Mouse (Mus musculus): ENCODE results near the gene Iffo2. TPM values are rescaled to one million over a fixed set of nuclear protein-coding genes. Genes with fewer than 3 reads are reported as not detected.
"Not testable (repeated sequence)": the region's sequence is repeated elsewhere in the genome, so short reads cannot be mapped to it uniquely, and the experiment has no call there.

Iffo2 gene
- 4.4 and 4.6 TPM in 2 replicates for polyA plus RNA-seq (2015; fragmentation: Nextera tagmentation; extraction: Ambion mirVana)

GRCm38 (mm10) chr4:139530248-139530647 lies at the start of gene Iffo2:
Gene Iffo2 (plus strand): TSS chr4:139530548.
- H3K27ac ChIP-seq; H3K36me3 ChIP-seq; ATAC-seq; H3K4me1 ChIP-seq (replicated peaks); H3K9me3 ChIP-seq; H3K9ac ChIP-seq (replicated peaks); H3K4me2 ChIP-seq (replicated peaks); H3K27me3 ChIP-seq; H3K4me3 ChIP-seq (replicated peaks): not testable (repeated sequence)
- WGBS = 88% methylated on average over 5 of the region's 5 CpGs

GRCm38 (mm10) chr4:139481400-139481799 lies 48.9 kb upstream of the Iffo2 start:
- H3K4me2 ChIP-seq (replicated peaks) = no peak overlapping the region
- H3K4me3 ChIP-seq (replicated peaks) = no peak overlapping the region
- H3K9ac ChIP-seq (replicated peaks) = no peak overlapping the region
- WGBS = 97% methylated on average over 1 of the region's 1 CpGs
- H3K27ac ChIP-seq = no peak overlapping the region
- H3K4me1 ChIP-seq (replicated peaks) = no peaks in the 10 kb centered on the region
- H3K9me3 ChIP-seq = no peaks in the 10 kb centered on the region
- H3K27me3 ChIP-seq = no peaks in the 10 kb centered on the region
- H3K36me3 ChIP-seq = peaks cover 98% of the 10 kb centered on the region
- no peak for ATAC-seq

GRCm38 (mm10) chr4:139483461-139484105 lies 46.8 kb upstream of the Iffo2 start:
- ATAC-seq = no peak
- H3K9me3 ChIP-seq = no peaks in the 10 kb centered on the region
- no peak overlapping the region for H3K9ac ChIP-seq (replicated peaks)
- 89% methylated on average over 8 of the region's 8 CpGs for WGBS
- no peak overlapping the region for H3K4me3 ChIP-seq (replicated peaks)
- no peaks in the 10 kb centered on the region for H3K4me1 ChIP-seq (replicated peaks)
- H3K27me3 ChIP-seq = no peaks in the 10 kb centered on the region
- no peak overlapping the region for H3K27ac ChIP-seq
- H3K4me2 ChIP-seq (replicated peaks) = no peak overlapping the region
- H3K36me3 ChIP-seq = peaks cover 99% of the 10 kb centered on the region

- H3K27ac ChIP-seq = no peak overlapping the region
- H3K4me1 ChIP-seq (replicated peaks) = no peaks in the 10 kb centered on the region
- no peak for ATAC-seq
- H3K4me3 ChIP-seq (replicated peaks) = no peak overlapping the region
- H3K36me3 ChIP-seq = peaks cover 99% of the 10 kb centered on the region
- no peaks in the 10 kb centered on the region for H3K27me3 ChIP-seq
- no peaks in the 10 kb centered on the region for H3K9me3 ChIP-seq
- WGBS = 62% methylated on average over 7 of the region's 7 CpGs
- no peak overlapping the region for H3K4me2 ChIP-seq (replicated peaks)
- H3K9ac ChIP-seq (replicated peaks) = no peak overlapping the region
Measured at GRCm38 (mm10) chr4:139484496-139484895, 45.9 kb upstream of the Iffo2 start.

- WGBS = 31% methylated on average over 10 of the region's 10 CpGs
- Histone ChIP-seq H3K4me1 (replicated peaks) (no peaks in the 10 kb centered on the region), H3K9ac (replicated peaks) (no peak overlapping the region), H3K36me3 (peaks cover 99% of the 10 kb centered on the region), H3K27ac (peak overlapping the region; percentile 35; the same call in 1 of the 2 replicates), H3K4me3 (replicated peaks) (no peak overlapping the region), H3K4me2 (replicated peaks) (no peak overlapping the region), H3K9me3 (no peaks in the 10 kb centered on the region), H3K27me3 (no peaks in the 10 kb centered on the region)
- 0 out of 2 replicates have a peak, but pooled peaks have one; percentile 48 for ATAC-seq
Measured at GRCm38 (mm10) chr4:139487085-139487484, 43.3 kb upstream of the Iffo2 start.

- no peaks in the 10 kb centered on the region for H3K9me3 ChIP-seq
- ATAC-seq = no peak
- H3K27me3 ChIP-seq = no peaks in the 10 kb centered on the region
- H3K4me2 ChIP-seq (replicated peaks) = no peak overlapping the region
- H3K27ac ChIP-seq = no peak overlapping the region
- H3K9ac ChIP-seq (replicated peaks) = no peak overlapping the region
- 94% methylated on average over 5 of the region's 5 CpGs for WGBS
- peaks cover 88% of the 10 kb centered on the region for H3K36me3 ChIP-seq
- H3K4me3 ChIP-seq (replicated peaks) = no peak overlapping the region
- H3K4me1 ChIP-seq (replicated peaks) = no peaks in the 10 kb centered on the region
Measured at GRCm38 (mm10) chr4:139488325-139488724, 42.0 kb upstream of the Iffo2 start.

GRCm38 (mm10) chr4:139489946-139490345 lies 40.4 kb upstream of the Iffo2 start:
- Histone ChIP-seq H3K27ac (no peak overlapping the region), H3K36me3 (peaks cover 72% of the 10 kb centered on the region), H3K4me2 (replicated peaks) (no peak overlapping the region), H3K9ac (replicated peaks) (0 out of 2 replicates have a peak overlapping the region, but pooled peaks have one; percentile 3), H3K4me3 (replicated peaks) (no peak overlapping the region), H3K4me1 (replicated peaks) (no peaks in the 10 kb centered on the region), H3K27me3 (no peaks in the 10 kb centered on the region), H3K9me3 (no peaks in the 10 kb centered on the region)
- no peak for ATAC-seq
- 89% methylated on average over 1 of the region's 1 CpGs for WGBS

- no peak for ATAC-seq
- Histone ChIP-seq H3K4me1 (replicated peaks) (no peaks in the 10 kb centered on the region), H3K9ac (replicated peaks) (no peak overlapping the region), H3K27ac (no peak overlapping the region), H3K9me3 (no peaks in the 10 kb centered on the region), H3K36me3 (peaks cover 66% of the 10 kb centered on the region), H3K27me3 (no peaks in the 10 kb centered on the region), H3K4me2 (replicated peaks) (no peak overlapping the region), H3K4me3 (replicated peaks) (no peak overlapping the region)
- WGBS = 85% methylated on average over 11 of the region's 11 CpGs
Measured at GRCm38 (mm10) chr4:139490413-139491055, 39.8 kb upstream of the Iffo2 start.

- no peak overlapping the region for H3K27ac ChIP-seq
- H3K9ac ChIP-seq (replicated peaks) = no peak overlapping the region
- 95% methylated on average over 5 of the region's 5 CpGs for WGBS
- no peak overlapping the region for H3K4me2 ChIP-seq (replicated peaks)
- no peaks in the 10 kb centered on the region for H3K4me1 ChIP-seq (replicated peaks)
- H3K4me3 ChIP-seq (replicated peaks) = no peak overlapping the region
- peaks cover 56% of the 10 kb centered on the region for H3K36me3 ChIP-seq
- H3K27me3 ChIP-seq = no peaks in the 10 kb centered on the region
- ATAC-seq = no peak
- no peaks in the 10 kb centered on the region for H3K9me3 ChIP-seq
Measured at GRCm38 (mm10) chr4:139491541-139492170, 38.7 kb upstream of the Iffo2 start.

GRCm38 (mm10) chr4:139492258-139492833 lies 38.0 kb upstream of the Iffo2 start:
- ATAC-seq = 0 out of 2 replicates have a peak, but pooled peaks have one; percentile 25
- WGBS = 52% methylated on average over 3 of the region's 3 CpGs
- Histone ChIP-seq H3K4me2 (replicated peaks) (no peak overlapping the region), H3K27me3 (no peaks in the 10 kb centered on the region), H3K4me3 (replicated peaks) (no peak overlapping the region), H3K9me3 (no peaks in the 10 kb centered on the region), H3K9ac (replicated peaks) (no peak overlapping the region), H3K36me3 (peaks cover 49% of the 10 kb centered on the region), H3K4me1 (replicated peaks) (no peaks in the 10 kb centered on the region), H3K27ac (no peak overlapping the region)

GRCm38 (mm10) chr4:139493227-139494025 lies 36.9 kb upstream of the Iffo2 start:
- Histone ChIP-seq H3K4me3 (replicated peaks) (no peak overlapping the region), H3K9me3 (no peaks in the 10 kb centered on the region), H3K9ac (replicated peaks) (no peak overlapping the region), H3K4me1 (replicated peaks) (peaks cover 4% of the 10 kb centered on the region; the same call in 1 of the 2 replicates), H3K36me3 (peaks cover 38% of the 10 kb centered on the region), H3K27ac (no peak overlapping the region), H3K4me2 (replicated peaks) (no peak overlapping the region), H3K27me3 (no peaks in the 10 kb centered on the region)
- 75% methylated on average over 9 of the region's 9 CpGs for WGBS
- no peak for ATAC-seq
